Mouse (Mus musculus): ENCODE data around the gene Ptprn2. TPM values are rescaled to one million over a fixed set of nuclear protein-coding genes. Genes with fewer than 3 reads are reported as not detected.

Gene Ptprn2
- polyA plus RNA-seq, 1 experiment from 2014 or later, result 0.30 TPM

DNA sequence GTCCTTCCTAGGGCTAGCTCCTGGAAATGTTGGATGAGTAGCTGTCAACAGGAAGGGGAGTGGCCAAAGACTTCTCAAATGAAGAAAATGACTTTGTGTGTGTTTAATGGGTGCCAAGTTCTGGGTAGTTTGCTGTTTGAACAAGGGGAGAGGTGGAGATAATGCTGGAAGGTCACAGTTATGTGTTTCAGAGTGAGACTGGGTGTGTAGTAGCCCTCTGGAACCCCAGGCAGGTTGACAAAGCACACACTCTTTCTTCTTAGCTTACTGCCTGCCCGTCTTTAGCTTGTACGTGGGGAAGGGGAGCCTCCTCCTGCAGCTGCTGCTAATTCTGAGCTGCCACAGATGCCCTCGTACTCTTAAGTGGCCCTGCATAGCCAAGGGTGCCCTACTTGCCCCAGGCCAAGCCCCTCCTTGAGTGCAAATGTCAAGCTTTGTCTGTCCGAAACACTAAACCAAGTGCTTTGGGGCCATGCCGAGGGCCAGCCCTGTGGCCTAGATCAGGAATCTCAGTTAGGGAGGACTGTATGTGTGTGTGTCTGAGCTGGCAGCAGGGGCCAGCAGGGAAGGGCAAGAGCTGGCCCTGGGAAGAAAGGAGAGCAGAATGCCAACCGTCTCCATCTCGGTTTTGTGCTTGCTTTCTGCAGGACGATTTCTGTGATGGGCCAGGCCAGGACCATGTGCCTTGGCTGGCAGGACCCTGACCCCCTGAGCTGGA lies 95.5 kb downstream of the Ptprn2 start:
- H3K27ac ChIP-seq (ENCODE audit: low read depth), result no peak overlapping the region
- no peak for TF ChIP-seq CTCF (IDR thresholded peaks at IDR 0.05; ENCODE audit: low read depth)
- ATAC-seq (ENCODE audit: insufficient read depth), result peak; percentile 26; the same call in 1 of the 2 replicates

GRCm38 (mm10) chr12:116581864-116582263 lies 96.3 kb downstream of the Ptprn2 start:
- no peak for TF ChIP-seq CTCF (IDR thresholded peaks at IDR 0.05; ENCODE audit: low read depth)
- ATAC-seq (ENCODE audit: insufficient read depth), result peak; percentile 55; the same call in 1 of the 2 replicates
- no peak overlapping the region for H3K27ac ChIP-seq (ENCODE audit: low read depth)
- H3K9ac ChIP-seq, result no peak overlapping the region
- H3K9me3 ChIP-seq (ENCODE audit: low read depth, low read length), result no peaks in the 10 kb centered on the region
- H3K27me3 ChIP-seq (ENCODE audit: insufficient read depth, low read length), result no peaks in the 10 kb centered on the region
- no peak overlapping the region for H3K4me2 ChIP-seq
- H3K4me3 ChIP-seq (ENCODE audit: low read depth, low read length), result no peak overlapping the region
- no peaks in the 10 kb centered on the region for H3K4me1 ChIP-seq (ENCODE audit: insufficient read depth)
- peak; percentile 13 for DNase-seq
- no peaks in the 10 kb centered on the region for H3K36me3 ChIP-seq (ENCODE audit: insufficient read depth)

More for the DNA sequence above, 95.5 kb downstream of the Ptprn2 start:
- H3K27me3 ChIP-seq (ENCODE audit: insufficient read depth, low read length), result no peaks in the 10 kb centered on the region
- no peak overlapping the region for H3K9ac ChIP-seq
- no peaks in the 10 kb centered on the region for H3K9me3 ChIP-seq (ENCODE audit: low read depth, low read length)
- no peak overlapping the region for H3K4me3 ChIP-seq (ENCODE audit: low read depth, low read length)
- no peaks in the 10 kb centered on the region for H3K36me3 ChIP-seq (ENCODE audit: insufficient read depth)
- no peak for DNase-seq
- H3K4me2 ChIP-seq, result no peak overlapping the region
- no peaks in the 10 kb centered on the region for H3K4me1 ChIP-seq (ENCODE audit: insufficient read depth)
- whole genome bisulfite sequencing, result 41% methylated on average over 8 of the region's 8 CpGs

DNA sequence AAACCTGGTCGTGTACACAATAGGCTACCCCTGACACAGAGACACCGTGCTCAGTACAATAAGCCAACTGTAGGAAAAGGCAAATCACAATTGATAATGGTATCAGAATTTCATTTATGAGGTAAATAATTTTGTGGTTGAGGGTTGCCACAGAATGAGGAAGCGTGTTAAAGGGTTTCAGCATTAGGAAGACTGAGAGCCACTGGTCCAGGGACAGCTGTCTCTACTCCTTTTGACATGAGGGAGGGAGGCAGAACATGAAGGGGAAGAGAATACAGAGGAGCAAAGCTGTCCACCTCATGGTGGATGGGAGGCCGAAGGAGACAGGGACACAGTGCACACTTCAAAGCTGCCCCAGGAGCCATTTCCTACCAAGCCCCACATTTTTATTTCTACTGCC lies 97.3 kb downstream of the Ptprn2 start:
- no peaks in the 10 kb centered on the region for H3K36me3 ChIP-seq (ENCODE audit: insufficient read depth)
- ATAC-seq (ENCODE audit: insufficient read depth) (no peak), DNase-seq (no peak)
- H3K9ac ChIP-seq, result no peak overlapping the region
- H3K4me2 ChIP-seq, result no peak overlapping the region
- no peaks in the 10 kb centered on the region for H3K9me3 ChIP-seq (ENCODE audit: low read depth, low read length)
- no peak overlapping the region for H3K4me3 ChIP-seq (ENCODE audit: low read depth, low read length)
- H3K4me1 ChIP-seq (ENCODE audit: insufficient read depth), result no peaks in the 10 kb centered on the region
- H3K27ac ChIP-seq (ENCODE audit: low read depth), result no peak overlapping the region
- no peak for TF ChIP-seq CTCF (IDR thresholded peaks at IDR 0.05; ENCODE audit: low read depth)
- no peaks in the 10 kb centered on the region for H3K27me3 ChIP-seq (ENCODE audit: insufficient read depth, low read length)
- 72% methylated on average over 4 of the region's 4 CpGs for WGBS

- no peak for TF ChIP-seq CTCF (IDR thresholded peaks at IDR 0.05; ENCODE audit: low read depth)
- Histone ChIP-seq H3K9me3 (ENCODE audit: low read depth, low read length) (no peaks in the 10 kb centered on the region), H3K9ac (no peak overlapping the region), H3K4me2 (no peak overlapping the region), H3K36me3 (ENCODE audit: insufficient read depth) (no peaks in the 10 kb centered on the region), H3K4me3 (ENCODE audit: low read depth, low read length) (no peak overlapping the region), H3K4me1 (ENCODE audit: insufficient read depth) (no peaks in the 10 kb centered on the region), H3K27me3 (ENCODE audit: insufficient read depth, low read length) (no peaks in the 10 kb centered on the region), H3K27ac (ENCODE audit: low read depth) (0 out of 2 replicates have a peak overlapping the region, but pooled peaks have one; percentile 25)
- 26% methylated on average over 5 of the region's 5 CpGs for WGBS
- peak; percentile 53 for ATAC-seq (ENCODE audit: insufficient read depth)
- peak; percentile 61 for DNase-seq
Observed at GRCm38 (mm10) chr12:116585001-116585400, 99.5 kb downstream of the Ptprn2 start.

DNA sequence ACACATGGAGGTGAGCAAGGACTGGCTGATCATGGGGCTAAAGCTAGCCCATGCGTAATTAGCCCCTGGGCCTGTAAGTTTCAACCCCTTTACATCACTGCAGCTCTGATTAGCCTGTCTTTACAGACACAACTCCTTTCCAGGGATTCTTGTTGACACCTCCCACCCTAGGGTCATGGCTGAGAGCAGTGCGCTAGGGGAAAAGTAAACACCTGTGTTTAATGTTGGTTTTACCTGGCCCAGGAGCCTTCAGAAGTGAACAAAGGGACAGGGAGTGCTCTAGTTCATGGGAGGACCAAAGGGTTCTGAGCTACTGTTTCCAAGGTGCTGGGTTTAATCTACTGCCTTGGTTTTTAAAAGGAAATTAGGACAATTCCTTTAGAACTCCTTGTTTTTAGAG lies 100.6 kb downstream of the Ptprn2 start:
- ATAC-seq (ENCODE audit: insufficient read depth), result peak; percentile 28; the same call in 1 of the 2 replicates

DNA sequence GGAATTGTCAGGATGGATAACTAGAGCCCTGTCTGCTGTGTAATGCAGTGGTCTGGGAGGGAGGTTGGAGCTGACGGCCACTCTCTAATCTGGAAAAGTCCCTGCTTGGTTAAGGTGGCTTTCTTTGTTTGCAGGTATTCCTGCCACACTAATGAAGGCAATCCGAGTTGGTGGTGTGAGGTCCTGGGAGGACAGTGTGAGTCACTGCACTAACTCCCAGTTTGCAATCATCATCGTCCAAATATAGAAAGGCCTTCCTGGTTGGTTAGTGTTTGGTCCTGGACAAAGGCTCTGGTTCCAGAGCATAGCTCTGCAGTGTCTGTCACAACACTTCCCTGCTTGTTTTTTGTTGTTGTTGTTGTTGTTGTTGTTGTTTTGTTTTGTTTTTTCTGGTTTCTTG lies 102.0 kb downstream of the Ptprn2 start:
- Histone ChIP-seq H3K27ac (ENCODE audit: low read depth) (no peak overlapping the region), H3K9me3 (ENCODE audit: low read depth, low read length) (no peaks in the 10 kb centered on the region), H3K4me2 (no peak overlapping the region), H3K9ac (no peak overlapping the region), H3K27me3 (ENCODE audit: insufficient read depth, low read length) (no peaks in the 10 kb centered on the region), H3K4me3 (ENCODE audit: low read depth, low read length) (no peak overlapping the region), H3K4me1 (ENCODE audit: insufficient read depth) (no peaks in the 10 kb centered on the region), H3K36me3 (ENCODE audit: insufficient read depth) (no peaks in the 10 kb centered on the region)
- WGBS, result 66% methylated on average over 3 of the region's 3 CpGs
- ATAC-seq (ENCODE audit: insufficient read depth) (no peak), DNase-seq (no peak)
- no peak for TF ChIP-seq CTCF (IDR thresholded peaks at IDR 0.05; ENCODE audit: low read depth)

More for the DNA sequence above, 100.6 kb downstream of the Ptprn2 start:
- Histone ChIP-seq H3K4me2 (no peak overlapping the region), H3K36me3 (ENCODE audit: insufficient read depth) (no peaks in the 10 kb centered on the region), H3K9me3 (ENCODE audit: low read depth, low read length) (no peaks in the 10 kb centered on the region), H3K9ac (no peak overlapping the region), H3K4me1 (ENCODE audit: insufficient read depth) (no peaks in the 10 kb centered on the region), H3K27ac (ENCODE audit: low read depth) (no peak overlapping the region), H3K4me3 (ENCODE audit: low read depth, low read length) (no peak overlapping the region), H3K27me3 (ENCODE audit: insufficient read depth, low read length) (no peaks in the 10 kb centered on the region)
- peak; percentile 5 for DNase-seq
- 44% methylated on average over 2 of the region's 2 CpGs for WGBS
- TF ChIP-seq CTCF (IDR thresholded peaks at IDR 0.05; ENCODE audit: low read depth), result no peak

DNA sequence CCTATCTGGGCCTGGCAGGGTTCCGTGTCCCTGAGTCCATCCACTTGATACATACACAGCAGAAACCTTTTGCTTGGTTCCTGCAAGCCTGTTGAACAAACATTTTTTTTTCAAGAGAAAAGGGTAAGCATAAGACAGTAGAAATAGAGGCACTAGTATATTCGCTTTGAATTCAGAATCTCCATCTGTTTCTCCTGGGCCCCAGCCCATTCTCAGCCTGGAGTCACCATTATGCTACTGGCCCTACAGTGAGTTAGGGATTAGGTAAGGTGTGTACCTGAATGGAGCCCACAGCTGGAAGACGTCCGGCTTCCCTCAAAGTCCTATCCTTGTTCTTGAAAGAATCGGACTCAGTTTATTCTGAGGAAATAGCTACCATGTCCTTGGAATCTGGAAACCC lies 104.6 kb downstream of the Ptprn2 start:
- 84% methylated on average over 5 of the region's 5 CpGs for WGBS
- H3K4me1 ChIP-seq (ENCODE audit: insufficient read depth), result no peaks in the 10 kb centered on the region
- H3K27ac ChIP-seq (ENCODE audit: low read depth), result no peak overlapping the region
- no peaks in the 10 kb centered on the region for H3K9me3 ChIP-seq (ENCODE audit: low read depth, low read length)
- H3K9ac ChIP-seq, result no peak overlapping the region
- TF ChIP-seq CTCF (IDR thresholded peaks at IDR 0.05; ENCODE audit: low read depth), result no peak
- no peak overlapping the region for H3K4me2 ChIP-seq
- no peaks in the 10 kb centered on the region for H3K27me3 ChIP-seq (ENCODE audit: insufficient read depth, low read length)
- ATAC-seq (ENCODE audit: insufficient read depth), result no peak
- no peak for DNase-seq
- no peak overlapping the region for H3K4me3 ChIP-seq (ENCODE audit: low read depth, low read length)
- no peaks in the 10 kb centered on the region for H3K36me3 ChIP-seq (ENCODE audit: insufficient read depth)

Measured in lung, embryonic 14.5 days (tissue).